Mouse (Mus musculus): ENCODE results near the gene Bloc1s1.

GRCm38 (mm10) chr10:128920736-128921161 is 3.1 kb downstream of the Bloc1s1 start:
- TF ChIP-seq E2F4 (IDR thresholded peaks at IDR 0.05; ENCODE audit: insufficient read depth) (no peak), MAX (IDR thresholded peaks at IDR 0.05; ENCODE audit: low read depth) (no peak), TCF12 (IDR thresholded peaks at IDR 0.05; ENCODE audit: insufficient read depth, poor library complexity, severe bottlenecking) (no peak), POLR2A (IDR thresholded peaks at IDR 0.05; ENCODE audit: insufficient read length, low read depth) (no peak), MYOG (IDR thresholded peaks at IDR 0.05; ENCODE audit: control insufficient read depth in 1 of 3, insufficient read depth in 1 of 3, insufficient read length in 2 of 3, low read depth in 2 of 3) (no peak), CEBPB (IDR thresholded peaks at IDR 0.05; ENCODE audit: insufficient read depth, poor library complexity, severe bottlenecking) (no peak), REST (IDR thresholded peaks at IDR 0.05; ENCODE audit: insufficient read depth, insufficient read length) (no peak), SRF (IDR thresholded peaks at IDR 0.05; ENCODE audit: control insufficient read depth, insufficient read length, low read depth) (no peak), POLR2AphosphoS2 (IDR thresholded peaks at IDR 0.05; ENCODE audit: insufficient read length, low read depth) (no peak)
